Mouse (Mus musculus): ENCODE results near the gene Klc1. TPM values are rescaled to one million over a fixed set of nuclear protein-coding genes. Genes with fewer than 3 reads are reported as not detected.
A peak's percentile ranks its signal among the peaks of the same experiment; 100 is the strongest.

The Klc1 gene
- polyA plus RNA-seq, 1 experiment = 252 TPM

- Histone ChIP-seq H3K27me3 (ENCODE audit: control insufficient read depth, insufficient read depth, insufficient read length) (no peaks in the 10 kb centered on the region), H3K79me2 (ENCODE audit: control insufficient read depth, insufficient read depth) (peaks cover 43% of the 10 kb centered on the region), H3K4me2 (ENCODE audit: low read depth) (peak within 1 kb of the TSS; percentile 95), H3K4me3 (peak within 1 kb of the TSS; percentile 57), H3ac (ENCODE audit: control insufficient read depth, insufficient read length) (peak within 1 kb of the TSS; percentile 57), H3K36me3 (ENCODE audit: control insufficient read depth, insufficient read depth) (no peaks in the 10 kb centered on the region)
- TF ChIP-seq TCF3 (IDR thresholded peaks at IDR 0.05; ENCODE audit: insufficient read length, low read depth) = no peak
- peak in 1 of 3 experiments; percentile 13 for TF ChIP-seq MYOG (IDR thresholded peaks at IDR 0.05; ENCODE audit: control insufficient read depth in 1 of 3, insufficient read depth in 1 of 3, insufficient read length in 2 of 3, low read depth in 2 of 3)
- no peak for TF ChIP-seq MAX (IDR thresholded peaks at IDR 0.05; ENCODE audit: low read depth)
- no peak for TF ChIP-seq TCF12 (IDR thresholded peaks at IDR 0.05; ENCODE audit: insufficient read depth, poor library complexity, severe bottlenecking)
- TF ChIP-seq MYOD1 (IDR thresholded peaks at IDR 0.05; ENCODE audit: control insufficient read depth in 1 of 3, insufficient read length in 2 of 3, low read depth in 2 of 3) = peak in 1 of 3 experiments; percentile 19
- peak; percentile 92 for TF ChIP-seq POLR2A (IDR thresholded peaks at IDR 0.05; ENCODE audit: insufficient read length, low read depth)
- TF ChIP-seq E2F4 (IDR thresholded peaks at IDR 0.05; ENCODE audit: insufficient read depth) = peak; percentile 78
- no peak for TF ChIP-seq REST (IDR thresholded peaks at IDR 0.05; ENCODE audit: insufficient read depth, insufficient read length)
- TF ChIP-seq USF1 (IDR thresholded peaks at IDR 0.05; ENCODE audit: low read depth) = no peak
- TF ChIP-seq SRF (IDR thresholded peaks at IDR 0.05; ENCODE audit: control insufficient read depth, insufficient read length, low read depth) = peak; percentile 60
- TF ChIP-seq POLR2AphosphoS2 (IDR thresholded peaks at IDR 0.05; ENCODE audit: insufficient read length, low read depth) = peak; percentile 95
- TF ChIP-seq CEBPB (IDR thresholded peaks at IDR 0.05; ENCODE audit: insufficient read depth, poor library complexity, severe bottlenecking) = no peak
These were observed 55.3 kb downstream of the Klc1 start, which contains the start of the genes Xrcc3 and Zfyve21 for GRCm38 (mm10) chr12:111813766-111814617. Xrcc3 (minus strand) TSS chr12:111813873. Zfyve21 (plus strand) TSS chr12:111814170.

GRCm38 (mm10) chr12:111814769-111815762, 56.4 kb downstream of the Klc1 start:
- Histone ChIP-seq H3K79me2 (ENCODE audit: control insufficient read depth, insufficient read depth) (peaks cover 51% of the 10 kb centered on the region), H3K4me3 (peak overlapping the region; percentile 57), H3K4me2 (ENCODE audit: low read depth) (peak overlapping the region; percentile 85), H3K36me3 (ENCODE audit: control insufficient read depth, insufficient read depth) (no peaks in the 10 kb centered on the region), H3ac (ENCODE audit: control insufficient read depth, insufficient read length) (peak overlapping the region; percentile 57), H3K27me3 (ENCODE audit: control insufficient read depth, insufficient read depth, insufficient read length) (no peaks in the 10 kb centered on the region)
- TF ChIP-seq POLR2A (IDR thresholded peaks at IDR 0.05; ENCODE audit: insufficient read length, low read depth) (no peak), MYOD1 (IDR thresholded peaks at IDR 0.05; ENCODE audit: control insufficient read depth in 1 of 3, insufficient read length in 2 of 3, low read depth in 2 of 3) (no peak), USF1 (IDR thresholded peaks at IDR 0.05; ENCODE audit: low read depth) (no peak), CEBPB (IDR thresholded peaks at IDR 0.05; ENCODE audit: insufficient read depth, poor library complexity, severe bottlenecking) (no peak), POLR2AphosphoS2 (IDR thresholded peaks at IDR 0.05; ENCODE audit: insufficient read length, low read depth) (no peak), MYOG (IDR thresholded peaks at IDR 0.05; ENCODE audit: control insufficient read depth in 1 of 3, insufficient read depth in 1 of 3, insufficient read length in 2 of 3, low read depth in 2 of 3) (no peak), E2F4 (IDR thresholded peaks at IDR 0.05; ENCODE audit: insufficient read depth) (no peak), TCF3 (IDR thresholded peaks at IDR 0.05; ENCODE audit: insufficient read length, low read depth) (no peak), MAX (IDR thresholded peaks at IDR 0.05; ENCODE audit: low read depth) (no peak), REST (IDR thresholded peaks at IDR 0.05; ENCODE audit: insufficient read depth, insufficient read length) (no peak), SRF (IDR thresholded peaks at IDR 0.05; ENCODE audit: control insufficient read depth, insufficient read length, low read depth) (no peak), TCF12 (IDR thresholded peaks at IDR 0.05; ENCODE audit: insufficient read depth, poor library complexity, severe bottlenecking) (no peak)

- TF ChIP-seq SRF (IDR thresholded peaks at IDR 0.05; ENCODE audit: control insufficient read depth, insufficient read length, low read depth) (no peak), MAX (IDR thresholded peaks at IDR 0.05; ENCODE audit: low read depth) (no peak), REST (IDR thresholded peaks at IDR 0.05; ENCODE audit: insufficient read depth, insufficient read length) (no peak), TCF3 (IDR thresholded peaks at IDR 0.05; ENCODE audit: insufficient read length, low read depth) (no peak), TCF12 (IDR thresholded peaks at IDR 0.05; ENCODE audit: insufficient read depth, poor library complexity, severe bottlenecking) (no peak), POLR2A (IDR thresholded peaks at IDR 0.05; ENCODE audit: insufficient read length, low read depth) (no peak), MYOD1 (IDR thresholded peaks at IDR 0.05; ENCODE audit: control insufficient read depth in 1 of 3, insufficient read length in 2 of 3, low read depth in 2 of 3) (no peak), E2F4 (IDR thresholded peaks at IDR 0.05; ENCODE audit: insufficient read depth) (no peak), MYOG (IDR thresholded peaks at IDR 0.05; ENCODE audit: control insufficient read depth in 1 of 3, insufficient read depth in 1 of 3, insufficient read length in 2 of 3, low read depth in 2 of 3) (no peak), USF1 (IDR thresholded peaks at IDR 0.05; ENCODE audit: low read depth) (no peak), POLR2AphosphoS2 (IDR thresholded peaks at IDR 0.05; ENCODE audit: insufficient read length, low read depth) (no peak), CEBPB (IDR thresholded peaks at IDR 0.05; ENCODE audit: insufficient read depth, poor library complexity, severe bottlenecking) (no peak)
- H3K36me3 ChIP-seq (ENCODE audit: control insufficient read depth, insufficient read depth) = no peaks in the 10 kb centered on the region
- H3K27me3 ChIP-seq (ENCODE audit: control insufficient read depth, insufficient read depth, insufficient read length) = no peaks in the 10 kb centered on the region
- peak overlapping the region; percentile 85 for H3K4me2 ChIP-seq (ENCODE audit: low read depth)
- H3K79me2 ChIP-seq (ENCODE audit: control insufficient read depth, insufficient read depth) = peaks cover 51% of the 10 kb centered on the region
- peak overlapping the region; percentile 57 for H3K4me3 ChIP-seq
- H3ac ChIP-seq (ENCODE audit: control insufficient read depth, insufficient read length) = no peak overlapping the region
These were observed 57.9 kb downstream of the Klc1 start for GRCm38 (mm10) chr12:111816528-111816927.

Data from myocyte (in vitro differentiated cells).